Mouse (Mus musculus) limb, embryonic 14.5 days (tissue): ENCODE measurements around the gene Ubl7. TPM values are rescaled to one million over a fixed set of nuclear protein-coding genes. Genes with fewer than 3 reads are reported as not detected.

ENCODE experiments used
- ATAC-seq: fragments of 200-750 bp; cut with Nextera tagmentation; 2 replicates; pipeline ENCODE4 v1.8.0; 2017; ENCODE audit warnings: low read depth, moderate number of reproducible peaks, moderate TSS enrichment; ENCODE audit not compliant: low FRiP score
- DNase-seq: peaks from one replicate; pipeline ENCODE4 v3.0.0-alpha.2; 2015; ENCODE audit warnings: low spot score
- H3K27ac ChIP-seq: fragments of 300-500 bp; sonication (generic); replicated peaks from 2 replicates; pipeline ENCODE4 v1.5.1; 2014; ENCODE audit warnings: low read depth, mild to moderate bottlenecking, low read length, moderate library complexity, mixed read lengths
- H3K27me3 ChIP-seq: fragments of 300-500 bp; sonication (generic); 2 replicates; pipeline ENCODE4 v1.6.1; 2014; ENCODE audit warnings: low read length, mixed read lengths; ENCODE audit not compliant: control insufficient read depth, insufficient read depth
- H3K36me3 ChIP-seq: fragments of 300-500 bp; sonication (generic); 2 replicates; pipeline ENCODE4 v1.6.1; 2014; ENCODE audit warnings: mild to moderate bottlenecking, low read length, moderate library complexity, mixed read lengths; ENCODE audit not compliant: control insufficient read depth, insufficient read depth
- H3K4me1 ChIP-seq: fragments of 300-500 bp; sonication (generic); 2 replicates; pipeline ENCODE4 v1.6.1; 2014; ENCODE audit warnings: antibody characterized with exemption, low read length, mixed read lengths; ENCODE audit not compliant: control insufficient read depth, insufficient read depth
- H3K4me2 ChIP-seq: fragments of 300-500 bp; sonication (generic); replicated peaks from 2 replicates; pipeline ENCODE4 v1.6.1; 2014; ENCODE audit warnings: low read depth, mild to moderate bottlenecking, low read length, moderate library complexity; ENCODE audit not compliant: severe bottlenecking
- H3K4me3 ChIP-seq: fragments of 300-500 bp; sonication (generic); replicated peaks from 2 replicates; pipeline ENCODE4 v1.5.1; 2014; ENCODE audit warnings: low read length
- H3K9ac ChIP-seq: fragments of 300-500 bp; sonication (generic); 2 replicates; pipeline ENCODE4 v1.6.1; 2014; ENCODE audit warnings: mild to moderate bottlenecking, low read depth, low read length, moderate library complexity; ENCODE audit not compliant: severe bottlenecking
- H3K9me3 ChIP-seq: fragments of 300-500 bp; sonication (generic); 2 replicates; pipeline ENCODE4 v1.6.1; 2016; ENCODE audit warnings: low read length; ENCODE audit not compliant: control insufficient read depth
- POLR2A ChIP-seq: fragments of 200-500 bp; IDR thresholded peaks from 2 replicates; pipeline ENCODE4 v1.8.0; 2012; ENCODE audit warnings: inconsistent platforms, mild to moderate bottlenecking, moderate library complexity, borderline replicate concordance; ENCODE audit not compliant: insufficient read depth, insufficient read length; ENCODE audit errors: extremely low read depth
- WGBS: fragments of 180-500 bp; shearing (Covaris S2); extraction: QIAGEN DNeasy Blood & Tissue Kit; methylation state at CpG from one replicate; pipeline ENCODE4 v1.1.7; 2014; 5-methylcytosine and 5-hydroxymethylcytosine counted together
- polyA plus RNA-seq, 2 experiments: library from polyadenylated mRNA; depleted of rRNA in 1 of 2; stranded (reverse) in 1 of 2; unstranded in 1 of 2; fragments of >200 nt; fragmentation: Nextera tagmentation in 1 of 2; extraction: Ambion mirVana in 1 of 2; gene quantifications; 2 replicates each; pipeline versions ENCODE4 v1.2.1 to v1.2.3; 2012 to 2014

Ubl7 gene
- polyA plus RNA-seq, 2 experiments = 76.7 to 99.0 TPM

GRCm38 (mm10) chr9:57959886-57960866, 49.4 kb downstream of the Ubl7 start:
- no peak for ATAC-seq
- Histone ChIP-seq H3K4me3 (no peak overlapping the region), H3K4me1 (0 out of 2 replicates have a peak, but pooled peaks cover 3% of the 10 kb centered on the region), H3K9me3 (no peaks in the 10 kb centered on the region), H3K4me2 (no peak overlapping the region), H3K36me3 (no peaks in the 10 kb centered on the region), H3K27me3 (no peaks in the 10 kb centered on the region), H3K9ac (no peak overlapping the region), H3K27ac (no peak overlapping the region)
- 77% methylated on average over 17 of the region's 17 CpGs for WGBS
- TF ChIP-seq POLR2A = no peak
- no peak for DNase-seq

- no peak overlapping the region for H3K9ac ChIP-seq
- no peak overlapping the region for H3K27ac ChIP-seq
- DNase-seq = no peak
- no peaks in the 10 kb centered on the region for H3K27me3 ChIP-seq
- no peak for TF ChIP-seq POLR2A
- H3K4me3 ChIP-seq = no peak overlapping the region
- H3K9me3 ChIP-seq = no peaks in the 10 kb centered on the region
- H3K36me3 ChIP-seq = no peaks in the 10 kb centered on the region
- H3K4me2 ChIP-seq = no peak overlapping the region
- ATAC-seq = no peak
- 0 out of 2 replicates have a peak, but pooled peaks cover 4% of the 10 kb centered on the region for H3K4me1 ChIP-seq
- WGBS = 89% methylated on average over 15 of the region's 15 CpGs
These were observed 50.4 kb downstream of the Ubl7 start for GRCm38 (mm10) chr9:57961226-57961625.

GRCm38 (mm10) chr9:57961863-57962778, 51.3 kb downstream of the Ubl7 start:
- Histone ChIP-seq H3K27ac (no peak overlapping the region), H3K4me1 (0 out of 2 replicates have a peak, but pooled peaks cover 4% of the 10 kb centered on the region), H3K9me3 (no peaks in the 10 kb centered on the region), H3K4me3 (no peak overlapping the region), H3K4me2 (no peak overlapping the region), H3K36me3 (no peaks in the 10 kb centered on the region), H3K27me3 (no peaks in the 10 kb centered on the region), H3K9ac (no peak overlapping the region)
- DNase-seq (no peak), ATAC-seq (no peak)
- TF ChIP-seq POLR2A = no peak
- 73% methylated on average over 17 of the region's 17 CpGs for WGBS

DNA sequence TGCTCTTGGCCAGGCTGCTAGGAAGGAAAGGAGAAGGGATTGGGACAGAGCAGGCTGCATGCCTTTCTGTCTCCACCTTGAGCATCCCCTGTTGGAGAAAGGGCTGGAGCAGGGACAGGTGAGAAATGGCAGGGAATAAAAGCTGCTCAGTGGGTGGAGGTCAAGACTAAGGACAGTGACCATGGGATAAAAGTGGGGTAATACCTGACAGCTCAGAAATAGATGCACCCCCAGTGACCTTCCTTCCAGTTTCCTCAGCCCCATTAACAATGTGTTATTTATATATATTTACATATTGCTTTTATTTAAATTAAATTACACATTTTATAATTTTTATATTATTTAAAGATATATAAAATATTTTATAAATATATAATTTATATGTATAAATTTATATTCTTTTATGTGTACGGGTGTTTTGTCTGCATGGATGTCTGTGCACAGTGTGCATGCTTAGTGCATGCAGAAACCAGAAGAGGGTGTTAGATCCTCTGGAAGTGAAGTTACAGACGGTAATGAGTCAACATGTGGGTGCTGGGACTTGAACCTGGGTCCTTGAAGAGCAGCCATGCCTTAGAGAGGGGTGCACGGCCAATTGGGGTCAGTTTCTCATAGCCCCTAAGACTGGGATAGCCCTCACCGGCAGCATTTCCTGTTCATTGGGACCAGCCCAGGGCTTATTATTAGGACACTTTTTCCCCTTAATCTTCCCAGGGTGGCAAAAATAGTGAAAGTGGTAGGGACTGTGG, 52.6 kb downstream of the Ubl7 start:
- no peaks in the 10 kb centered on the region for H3K9me3 ChIP-seq
- H3K4me1 ChIP-seq = 0 out of 2 replicates have a peak, but pooled peaks cover 4% of the 10 kb centered on the region
- DNase-seq (no peak), ATAC-seq (no peak)
- H3K27me3 ChIP-seq = no peaks in the 10 kb centered on the region
- H3K36me3 ChIP-seq = no peaks in the 10 kb centered on the region
- H3K4me3 ChIP-seq = no peak overlapping the region
- WGBS = 90% methylated on average over 4 of the region's 4 CpGs
- H3K27ac ChIP-seq = no peak overlapping the region
- H3K4me2 ChIP-seq = no peak overlapping the region
- no peak for TF ChIP-seq POLR2A
- H3K9ac ChIP-seq = no peak overlapping the region
